Mouse (Mus musculus): ENCODE results near the gene Jak3. TPM values are rescaled to one million over a fixed set of nuclear protein-coding genes. Genes with fewer than 3 reads are reported as not detected.

The Jak3 gene
- polyA plus RNA-seq (2016; fragmentation: Nextera tagmentation; extraction: Ambion mirVana) = 3.8 and 4.4 TPM in 2 replicates

DNA sequence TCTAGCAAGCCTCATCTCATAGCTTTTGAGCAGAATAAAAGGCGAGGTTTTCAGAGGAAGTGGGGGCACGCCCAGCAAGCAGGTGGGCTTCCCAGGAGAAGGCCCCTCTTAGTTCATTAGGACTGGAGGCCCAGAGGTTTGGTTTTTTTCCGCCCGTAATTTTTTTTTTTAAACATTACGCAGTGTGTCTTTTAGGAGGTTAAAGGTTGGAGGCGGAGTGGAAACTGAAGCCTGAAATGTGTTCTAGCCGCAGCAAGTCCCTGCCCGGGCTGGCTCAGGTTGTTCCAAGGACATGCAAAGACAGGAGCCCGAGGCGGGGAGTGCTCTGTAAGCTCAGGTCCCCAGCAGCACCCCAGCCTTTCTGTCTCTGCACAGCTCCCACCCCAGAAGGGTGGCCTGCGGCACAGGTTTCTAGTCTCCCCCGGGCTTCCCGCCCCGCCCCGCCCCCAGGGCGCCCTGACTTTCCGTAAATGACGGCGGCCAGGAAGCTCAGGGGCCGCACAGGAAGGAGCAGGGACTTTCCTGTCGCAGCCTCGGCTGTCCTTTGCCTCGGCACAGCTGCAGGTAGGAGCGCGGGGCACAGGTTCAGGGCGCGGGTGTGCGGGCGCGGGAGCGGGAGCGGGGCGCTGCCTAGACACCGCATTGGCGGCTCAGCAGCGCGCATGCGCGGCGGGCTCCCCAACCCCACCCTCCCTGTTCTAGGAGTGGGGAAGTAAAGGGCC is at the start of gene Jak3:
Gene Jak3 (plus strand): TSS at position 277 of the 722 bp plus-strand sequence.
- 2% methylated on average over 40 of the region's 40 CpGs for WGBS
- Histone ChIP-seq H3K9me3 (no peaks in the 10 kb centered on the region), H3K27ac (peak within 1 kb of the TSS; percentile 20; the same call in 1 of the 2 replicates), H3K36me3 (no peaks in the 10 kb centered on the region), H3K27me3 (peaks cover 80% of the 10 kb centered on the region), H3K9ac (replicated peaks) (peak within 1 kb of the TSS; percentile 70), H3K4me1 (replicated peaks) (peaks cover 28% of the 10 kb centered on the region), H3K4me3 (replicated peaks) (peak within 1 kb of the TSS; percentile 67), H3K4me2 (peak within 1 kb of the TSS; percentile 90)
- no peak for ATAC-seq (ENCODE audit: insufficient number of reproducible peaks, insufficient read depth, low FRiP score, low TSS enrichment, low read depth)

GRCm38 (mm10) chr8:71626753-71627152 is 49.3 kb upstream of the Jak3 start:
- WGBS = 81% methylated on average over 9 of the region's 9 CpGs
- Histone ChIP-seq H3K27ac (no peak overlapping the region), H3K4me1 (replicated peaks) (peaks cover 19% of the 10 kb centered on the region), H3K36me3 (peaks cover 47% of the 10 kb centered on the region), H3K4me3 (replicated peaks) (no peak overlapping the region), H3K9ac (replicated peaks) (no peak overlapping the region), H3K4me2 (no peak overlapping the region), H3K27me3 (peaks cover 23% of the 10 kb centered on the region), H3K9me3 (peaks cover 21% of the 10 kb centered on the region)
- ATAC-seq (ENCODE audit: insufficient number of reproducible peaks, insufficient read depth, low FRiP score, low TSS enrichment, low read depth) = no peak

DNA sequence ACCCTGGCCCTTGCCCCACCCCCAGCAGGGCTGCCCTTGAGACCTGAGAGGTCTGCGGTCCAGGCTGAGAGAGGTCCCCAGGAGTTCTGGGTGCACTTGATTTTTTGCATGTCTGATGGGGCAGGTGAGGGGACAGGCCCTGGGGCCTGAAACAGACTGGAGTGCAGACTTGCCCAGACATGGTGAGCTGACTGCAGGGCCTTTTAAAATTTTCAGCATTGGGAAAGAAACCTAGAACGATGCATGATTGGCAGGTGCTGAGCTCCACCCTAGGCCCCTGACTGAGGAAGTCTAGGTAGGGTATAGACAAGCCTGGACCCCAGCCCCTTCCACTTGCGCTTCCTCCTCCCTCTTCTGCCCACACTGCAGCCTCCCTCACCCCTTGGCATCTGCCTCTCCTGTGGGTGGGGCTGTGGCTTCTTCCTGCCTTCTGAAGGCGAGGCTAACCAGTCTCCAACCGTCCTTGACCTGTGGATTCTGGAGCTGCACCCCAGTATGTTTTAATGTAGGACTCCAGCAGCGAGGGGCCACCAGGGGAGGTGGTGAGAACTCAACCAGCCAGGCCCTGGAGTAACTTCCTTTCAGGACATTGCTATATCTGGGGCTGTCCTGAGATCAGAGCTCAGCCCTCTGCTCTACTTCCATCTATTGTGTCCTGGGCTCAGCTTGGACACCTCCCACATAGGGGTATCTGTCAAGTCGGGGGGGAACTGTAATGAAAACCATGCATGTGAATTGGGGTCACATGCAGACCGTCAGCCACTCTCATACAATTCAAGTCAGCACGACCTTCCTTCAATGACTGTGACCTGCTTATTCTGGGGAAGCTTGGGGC is 48.6 kb upstream of the Jak3 start:
- Histone ChIP-seq H3K4me3 (replicated peaks) (no peak overlapping the region), H3K9ac (replicated peaks) (no peak overlapping the region), H3K4me1 (replicated peaks) (peaks cover 19% of the 10 kb centered on the region), H3K27ac (0 out of 2 replicates have a peak overlapping the region, but pooled peaks have one; percentile 13), H3K27me3 (peaks cover 31% of the 10 kb centered on the region), H3K4me2 (no peak overlapping the region), H3K9me3 (peaks cover 15% of the 10 kb centered on the region), H3K36me3 (peaks cover 40% of the 10 kb centered on the region)
- ATAC-seq (ENCODE audit: insufficient number of reproducible peaks, insufficient read depth, low FRiP score, low TSS enrichment, low read depth) = no peak
- WGBS = 61% methylated on average over 9 of the region's 9 CpGs

DNA sequence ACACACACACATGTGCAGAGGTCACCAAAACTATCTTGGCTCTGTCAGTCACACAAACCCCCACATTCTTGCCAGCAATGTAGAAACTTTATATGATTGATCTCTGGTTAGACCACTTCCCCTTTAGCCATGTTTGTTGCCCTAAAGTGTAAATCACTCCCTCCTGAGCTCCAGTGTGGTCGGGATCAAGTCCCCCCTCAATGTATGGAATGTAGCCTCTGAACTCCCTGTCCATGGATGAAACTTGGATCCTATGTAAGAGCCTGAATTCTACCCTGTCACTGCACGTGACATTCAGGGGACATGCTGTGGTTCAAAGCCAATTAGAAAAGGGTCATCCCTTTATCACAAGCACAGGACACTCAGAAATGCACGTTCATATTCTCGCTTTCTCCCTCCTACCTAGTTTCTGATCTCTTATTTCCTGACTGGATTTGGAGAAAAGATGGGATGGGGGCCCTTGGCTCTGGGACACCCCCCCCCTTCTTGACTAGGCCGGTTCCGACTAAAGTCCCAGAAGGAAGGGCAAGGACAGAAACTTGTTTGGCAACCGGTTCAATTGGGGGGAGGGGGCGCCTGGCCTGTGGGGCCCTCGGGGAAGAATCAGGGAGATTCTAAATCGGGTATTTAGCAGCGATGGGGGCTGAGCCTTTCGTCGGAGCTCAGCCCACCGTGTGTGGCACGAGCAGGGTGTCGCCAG is 47.5 kb upstream of the Jak3 start:
- no peak for ATAC-seq (ENCODE audit: insufficient number of reproducible peaks, insufficient read depth, low FRiP score, low TSS enrichment, low read depth)
- Histone ChIP-seq H3K9me3 (peaks cover 15% of the 10 kb centered on the region), H3K9ac (replicated peaks) (peak overlapping the region; percentile 70), H3K4me2 (peak overlapping the region; percentile 93), H3K27ac (peak overlapping the region; percentile 62), H3K4me1 (replicated peaks) (peaks cover 19% of the 10 kb centered on the region), H3K4me3 (replicated peaks) (peak overlapping the region; percentile 58), H3K36me3 (peaks cover 29% of the 10 kb centered on the region), H3K27me3 (peaks cover 41% of the 10 kb centered on the region)
- WGBS = 9% methylated on average over 16 of the region's 16 CpGs

GRCm38 (mm10) chr8:71629096-71629697 is 46.9 kb upstream of the Jak3 start:
- Histone ChIP-seq H3K27ac (peak overlapping the region; percentile 62), H3K27me3 (peaks cover 48% of the 10 kb centered on the region)
- WGBS = under 1% methylated on average over 55 of the region's 55 CpGs

GRCm38 (mm10) chr8:71629781-71630212 is 46.3 kb upstream of the Jak3 start:
- Histone ChIP-seq H3K36me3 (peaks cover 16% of the 10 kb centered on the region), H3K4me2 (peak overlapping the region; percentile 93), H3K9ac (replicated peaks) (peak overlapping the region; percentile 70), H3K9me3 (peaks cover 14% of the 10 kb centered on the region), H3K27me3 (peaks cover 54% of the 10 kb centered on the region), H3K27ac (0 out of 2 replicates have a peak overlapping the region, but pooled peaks have one; percentile 45), H3K4me1 (replicated peaks) (peaks cover 24% of the 10 kb centered on the region), H3K4me3 (replicated peaks) (peak overlapping the region; percentile 58)
- WGBS = 4% methylated on average over 25 of the region's 25 CpGs
- ATAC-seq (ENCODE audit: insufficient number of reproducible peaks, insufficient read depth, low FRiP score, low TSS enrichment, low read depth) = peak; percentile 3

More at GRCm38 (mm10) chr8:71629096-71629697, 46.9 kb upstream of the Jak3 start:
- Histone ChIP-seq H3K9me3 (peaks cover 14% of the 10 kb centered on the region), H3K4me3 (replicated peaks) (peak overlapping the region; percentile 58), H3K4me2 (peak overlapping the region; percentile 93), H3K9ac (replicated peaks) (peak overlapping the region; percentile 70), H3K4me1 (replicated peaks) (peaks cover 19% of the 10 kb centered on the region), H3K36me3 (peaks cover 22% of the 10 kb centered on the region)
- ATAC-seq (ENCODE audit: insufficient number of reproducible peaks, insufficient read depth, low FRiP score, low TSS enrichment, low read depth) = peak; percentile 83

DNA sequence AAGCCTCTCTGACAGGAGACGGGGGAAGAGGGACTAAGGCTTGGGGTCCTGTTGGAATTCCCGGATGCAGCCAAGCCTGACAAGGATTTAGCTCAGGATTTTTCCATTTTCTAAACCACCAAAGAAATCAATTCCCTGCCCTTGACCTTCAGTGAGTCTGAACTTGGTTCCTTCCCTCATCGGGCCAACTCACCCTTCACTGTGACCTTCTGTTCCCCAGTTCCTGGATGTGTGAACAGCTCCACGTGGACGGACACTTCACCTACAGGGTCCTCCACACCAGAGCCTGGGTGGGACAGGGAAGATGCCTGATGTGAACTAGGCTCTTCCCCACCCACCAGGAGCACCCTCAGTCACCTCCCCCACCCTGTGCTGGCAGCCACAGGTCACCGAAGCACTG is 45.3 kb upstream of the Jak3 start:
- no peak overlapping the region for H3K4me2 ChIP-seq
- no peak for ATAC-seq (ENCODE audit: insufficient number of reproducible peaks, insufficient read depth, low FRiP score, low TSS enrichment, low read depth)
- H3K27me3 ChIP-seq = peaks cover 63% of the 10 kb centered on the region
- 87% methylated on average over 6 of the region's 6 CpGs for WGBS
- H3K9me3 ChIP-seq = peaks cover 14% of the 10 kb centered on the region
- H3K9ac ChIP-seq (replicated peaks) = no peak overlapping the region
- H3K4me3 ChIP-seq (replicated peaks) = no peak overlapping the region
- peaks cover 24% of the 10 kb centered on the region for H3K4me1 ChIP-seq (replicated peaks)
- H3K36me3 ChIP-seq = peaks cover 7% of the 10 kb centered on the region; the same call in 1 of the 2 replicates
- no peak overlapping the region for H3K27ac ChIP-seq

- Histone ChIP-seq H3K27me3 (peaks cover 75% of the 10 kb centered on the region), H3K27ac (no peak overlapping the region), H3K36me3 (no peaks in the 10 kb centered on the region), H3K9me3 (peaks cover 14% of the 10 kb centered on the region), H3K9ac (replicated peaks) (no peak overlapping the region), H3K4me3 (replicated peaks) (no peak overlapping the region), H3K4me1 (replicated peaks) (peaks cover 24% of the 10 kb centered on the region), H3K4me2 (no peak overlapping the region)
- 63% methylated on average over 2 of the region's 2 CpGs for WGBS
- no peak for ATAC-seq (ENCODE audit: insufficient number of reproducible peaks, insufficient read depth, low FRiP score, low TSS enrichment, low read depth)
Measured at GRCm38 (mm10) chr8:71631897-71632296, 44.2 kb upstream of the Jak3 start.

DNA sequence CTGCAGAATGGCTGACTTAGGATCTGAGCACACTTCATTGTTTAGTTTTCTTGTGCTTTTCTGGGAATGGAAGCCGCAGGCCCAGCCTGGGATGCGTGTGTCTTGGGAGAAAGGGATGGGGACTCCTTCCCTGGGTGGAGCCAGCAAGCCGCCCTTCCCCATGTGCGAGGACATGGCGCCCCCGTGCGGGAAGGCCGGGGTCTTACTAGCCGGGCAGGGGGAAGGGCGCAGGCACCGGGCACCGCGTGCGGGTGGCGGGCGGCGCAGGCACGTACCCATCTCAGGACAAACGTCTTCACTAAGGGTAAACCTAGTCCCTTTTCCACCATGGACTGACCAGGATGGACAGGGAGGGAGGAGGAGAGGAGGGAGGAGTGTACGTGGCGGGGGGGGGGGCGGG is 42.9 kb upstream of the Jak3 start:
- Histone ChIP-seq H3K4me3 (replicated peaks) (no peak overlapping the region), H3K4me1 (replicated peaks) (peaks cover 24% of the 10 kb centered on the region), H3K4me2 (peak overlapping the region; percentile 52; the same call in 1 of the 2 replicates), H3K27me3 (peaks cover 85% of the 10 kb centered on the region), H3K9me3 (peaks cover 14% of the 10 kb centered on the region), H3K9ac (replicated peaks) (no peak overlapping the region), H3K27ac (no peak overlapping the region), H3K36me3 (no peaks in the 10 kb centered on the region)
- 18% methylated on average over 19 of the region's 22 CpGs for WGBS
- no peak for ATAC-seq (ENCODE audit: insufficient number of reproducible peaks, insufficient read depth, low FRiP score, low TSS enrichment, low read depth)

- 0 out of 2 replicates have a peak overlapping the region, but pooled peaks have one; percentile 27 for H3K9ac ChIP-seq (replicated peaks)
- H3K4me2 ChIP-seq = peak overlapping the region; percentile 52
- peaks cover 15% of the 10 kb centered on the region for H3K4me1 ChIP-seq (replicated peaks)
- 4% methylated on average over 26 of the region's 26 CpGs for WGBS
- peaks cover 14% of the 10 kb centered on the region for H3K9me3 ChIP-seq
- ATAC-seq (ENCODE audit: insufficient number of reproducible peaks, insufficient read depth, low FRiP score, low TSS enrichment, low read depth) = 0 out of 2 replicates have a peak, but pooled peaks have one; percentile 13
- no peaks in the 10 kb centered on the region for H3K36me3 ChIP-seq
- peaks cover 92% of the 10 kb centered on the region for H3K27me3 ChIP-seq
- no peak overlapping the region for H3K27ac ChIP-seq
- peak overlapping the region; percentile 18 for H3K4me3 ChIP-seq (replicated peaks)
Measured at GRCm38 (mm10) chr8:71633981-71634667, 42.0 kb upstream of the Jak3 start.

Measured in limb, embryonic 12.5 days (tissue).